Mouse (Mus musculus) adrenal gland, adult 18-20 months (tissue): Measurements from ENCODE around the gene Runx3. TPM values are rescaled to one million over a fixed set of nuclear protein-coding genes. Genes with fewer than 3 reads are reported as not detected.

Source experiments
- DNase-seq, 2 experiments: peaks; one replicate each; pipeline ENCODE4 v3.0.0; 2021 to 2022; ENCODE audit warnings: low spot score in 2 of 2
- long read RNA-seq, 2 experiments: library from polyadenylated mRNA; stranded (forward); transcript quantifications; one replicate each; pipeline ENCODE4 v2.0.0; 2021
- total RNA-seq, 2 experiments: library from RNA; stranded (reverse); gene quantifications; 1 replicate in 1 of 2; 2 replicates in 1 of 2; pipeline ENCODE4 v1.2.3; 2021

The Runx3 gene
- total RNA-seq = 1 to 10 TPM; 2.3 to 4.8 TPM
- long read RNA-seq, experiment 1, partial matches to known transcripts = 0 of 3 reads
- long read RNA-seq, experiment 1, other reads (novel, unspliced or antisense) = 0 of 3 reads
- long read RNA-seq, experiment 2 = 0 reads

DNA sequence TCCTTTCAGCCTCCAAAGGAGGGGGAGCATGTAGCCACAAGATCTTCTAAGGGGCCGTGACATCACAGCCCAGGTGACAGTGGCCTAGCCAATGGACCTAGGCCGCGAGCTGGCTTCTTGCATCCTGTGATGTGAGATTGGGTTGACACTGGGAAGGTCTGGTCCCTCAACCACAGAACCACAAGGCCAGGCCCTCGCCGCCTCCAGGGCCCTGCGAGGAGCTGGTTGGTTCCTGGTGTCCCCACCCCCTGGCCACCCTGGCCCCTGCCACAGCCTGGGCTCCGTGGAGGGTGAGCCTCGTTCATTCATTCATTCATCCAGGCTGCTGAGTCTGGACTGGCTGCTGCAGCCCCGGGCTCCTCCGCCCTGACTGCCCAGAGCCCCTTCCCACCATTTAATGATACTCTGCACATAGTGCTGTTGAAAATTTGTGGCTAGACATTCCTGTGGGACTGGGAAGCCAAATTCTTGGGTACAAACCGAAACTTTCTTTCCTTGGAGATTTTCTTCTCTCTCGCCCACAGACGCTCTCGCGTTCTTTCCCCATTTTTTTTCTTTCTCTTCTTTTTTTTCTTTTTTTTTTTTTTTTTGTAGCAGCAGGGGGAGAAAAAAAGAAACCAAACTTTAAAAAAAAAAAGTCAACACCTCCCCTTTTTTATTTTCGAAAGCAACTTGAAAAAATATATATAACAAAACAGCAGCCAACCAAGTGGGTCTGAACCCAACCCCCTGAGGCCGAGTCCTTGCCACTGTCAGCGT, at the start of gene Runx3:
Runx3 (plus strand) TSS at position 311 of the 759 bp plus-strand sequence.
- no peak for DNase-seq

DNA sequence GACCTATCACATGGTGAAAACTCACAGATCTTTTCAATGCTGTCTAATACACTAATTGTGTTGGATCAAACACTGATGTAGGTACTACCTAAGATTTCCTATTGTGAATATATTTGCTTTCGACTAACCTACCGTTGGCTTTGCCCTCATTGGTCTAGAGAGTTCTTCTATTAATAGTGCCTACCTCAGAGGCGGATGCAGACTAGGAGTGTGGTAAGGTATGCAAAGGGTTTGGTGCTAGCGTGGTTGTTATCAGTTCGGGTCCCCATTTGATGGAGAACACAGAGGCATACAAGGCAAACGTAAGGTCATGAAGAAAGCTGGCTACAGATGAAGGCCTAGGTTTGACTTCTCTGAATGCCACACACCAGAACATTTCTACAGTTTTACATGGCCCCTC, 47.8 kb upstream of the Runx3 start:
- no peak for DNase-seq

DNA sequence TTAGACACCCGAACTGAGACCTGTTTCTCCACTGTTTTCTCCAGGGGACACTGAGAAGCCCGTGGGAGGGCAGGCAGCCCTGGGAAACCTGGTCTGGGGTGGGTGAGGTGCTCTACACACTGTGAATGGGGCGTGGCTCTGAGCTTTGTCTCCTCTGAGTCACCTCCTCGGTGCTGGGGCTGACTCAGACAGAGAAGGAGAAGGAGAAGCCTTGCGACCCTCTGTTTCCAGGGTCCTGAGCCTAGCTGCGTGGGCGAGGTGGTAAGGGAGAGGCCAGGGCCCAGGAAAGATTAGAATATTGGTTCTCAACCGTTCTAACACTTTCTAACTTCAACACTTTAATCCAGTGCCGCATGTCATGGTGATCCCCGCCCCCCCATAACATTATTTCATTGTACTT, 46.9 kb upstream of the Runx3 start:
- DNase-seq = no peak

DNA sequence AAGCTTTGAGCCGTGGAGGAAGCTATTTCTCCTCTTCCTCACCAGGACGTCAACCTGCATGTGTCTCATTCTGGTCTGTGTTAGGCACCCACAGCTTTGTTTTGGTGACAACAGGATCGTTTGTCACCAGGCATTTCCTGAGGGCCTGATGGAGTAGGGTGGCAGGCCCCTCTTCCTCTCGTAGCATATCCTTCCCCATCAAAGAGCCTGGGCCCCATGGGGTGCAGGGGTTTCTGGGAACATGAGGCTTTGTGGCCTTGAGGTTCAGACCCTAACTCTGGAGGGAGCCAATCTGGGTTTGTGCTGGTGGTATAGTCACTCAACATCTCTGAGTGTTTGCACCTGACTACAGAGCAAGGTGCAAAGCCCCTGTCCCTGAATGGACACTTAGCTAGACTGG, 45.8 kb upstream of the Runx3 start:
- DNase-seq = no peak

DNA sequence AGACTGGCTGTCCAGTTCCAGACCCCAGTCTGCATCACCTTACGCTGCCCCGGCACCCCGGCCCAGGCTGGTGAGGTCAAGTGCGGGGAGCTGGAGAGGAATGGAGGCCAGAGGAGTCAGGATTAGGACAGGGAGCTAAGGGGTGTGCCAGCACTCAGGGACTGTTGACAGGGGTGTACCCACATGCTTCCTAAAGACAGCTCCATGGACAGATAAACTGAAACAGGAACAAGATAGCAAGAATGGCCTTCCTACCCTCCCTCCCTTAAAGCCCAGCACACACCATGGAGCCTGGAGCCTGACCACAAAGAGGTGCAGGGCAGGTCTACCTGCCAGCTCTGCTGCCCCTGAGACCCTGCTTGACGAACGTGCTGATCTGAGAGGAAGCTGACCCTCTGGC, 45.1 kb upstream of the Runx3 start:
- no peak for DNase-seq

DNA sequence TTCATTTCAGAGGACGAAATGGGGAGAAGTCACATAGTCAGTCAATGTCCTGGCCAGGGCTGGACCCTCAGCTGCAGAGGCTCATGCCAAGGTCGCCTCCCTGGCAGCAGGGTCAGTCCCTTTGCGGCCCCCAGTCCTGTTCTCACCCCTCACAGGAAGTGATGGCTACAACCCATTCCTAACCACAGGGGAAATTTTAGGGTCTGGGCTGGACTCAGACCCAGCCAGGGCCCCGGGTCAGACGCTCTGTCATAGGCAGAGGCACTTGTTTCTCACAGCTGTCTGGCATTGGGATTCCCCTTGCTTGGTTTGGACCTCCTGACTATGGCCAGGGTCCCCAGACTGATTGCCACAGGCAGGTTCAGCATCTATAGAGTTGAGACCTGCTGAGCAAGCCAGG, 43.8 kb upstream of the Runx3 start:
- no peak for DNase-seq

DNA sequence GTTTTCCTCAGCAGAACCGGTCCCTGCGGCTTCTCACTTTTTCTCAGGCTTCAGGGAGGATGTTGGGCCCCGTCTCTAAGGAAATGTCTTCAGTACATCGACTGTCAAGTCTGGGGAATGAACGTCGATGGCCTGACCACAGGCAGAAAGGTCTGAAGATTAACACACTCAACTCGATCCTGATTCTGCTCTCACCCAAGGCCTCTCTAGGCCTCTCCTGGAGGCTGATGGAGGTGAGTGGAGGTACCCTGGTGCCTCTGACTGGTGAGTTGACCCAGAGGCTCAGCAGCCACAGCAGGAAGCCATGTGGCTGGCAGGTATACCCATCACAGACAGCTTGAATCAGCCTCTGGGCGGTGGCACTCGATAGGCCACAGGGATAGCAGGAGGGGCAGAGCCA, 43.3 kb upstream of the Runx3 start:
- DNase-seq = no peak

DNA sequence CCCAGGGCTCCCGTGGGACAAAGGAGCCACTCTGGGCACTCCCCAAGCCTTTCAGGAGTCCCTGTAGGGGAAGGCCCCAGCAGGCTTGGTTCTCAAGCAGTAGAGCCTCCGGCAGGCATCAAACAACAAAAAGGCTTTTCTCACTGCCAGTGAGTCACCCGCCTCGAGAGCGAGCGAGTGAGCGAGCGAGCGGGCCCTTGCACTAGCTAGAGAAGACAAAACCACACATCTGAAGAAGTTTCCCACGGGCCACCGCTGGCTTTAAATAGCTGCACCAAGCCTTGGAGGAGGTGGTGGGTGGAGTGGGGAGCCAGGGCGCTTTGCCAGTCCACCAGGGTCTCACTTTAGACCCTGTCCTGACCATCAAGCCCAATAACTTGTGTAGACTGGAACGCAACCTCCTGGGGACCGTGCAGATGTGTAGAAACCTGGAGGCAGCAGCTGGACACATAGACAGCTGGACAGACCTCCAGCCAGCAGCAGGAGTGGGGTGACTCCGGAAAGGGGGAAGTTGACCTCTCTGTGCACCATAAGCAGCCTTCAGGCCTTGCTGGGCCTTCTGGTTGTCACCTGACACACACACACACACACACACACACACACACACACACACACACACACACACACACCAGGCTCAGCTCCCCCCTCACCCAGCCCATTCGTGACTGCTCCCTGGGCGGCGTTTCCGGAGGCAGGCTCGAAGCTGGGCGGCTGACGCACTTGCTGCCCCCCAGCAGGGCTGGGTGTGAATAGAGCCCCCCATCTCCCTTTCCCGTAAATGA, 40.4 kb upstream of the Runx3 start:
- no peak for DNase-seq

DNA sequence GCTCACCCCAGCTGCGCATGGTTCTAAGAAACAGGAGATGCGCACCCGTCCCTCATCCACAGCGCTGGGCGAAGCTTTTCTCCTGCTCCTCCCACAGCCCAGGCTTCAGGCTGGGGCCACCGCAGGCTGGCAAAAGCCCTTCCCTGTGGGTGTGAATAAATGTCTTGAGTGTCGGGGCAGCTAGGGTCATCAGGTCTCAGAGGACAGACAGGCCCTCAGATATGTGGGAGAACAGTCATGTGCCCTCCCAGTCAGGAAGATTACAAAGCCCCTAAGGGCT, 39.9 kb upstream of the Runx3 start:
- DNase-seq = no peak

DNA sequence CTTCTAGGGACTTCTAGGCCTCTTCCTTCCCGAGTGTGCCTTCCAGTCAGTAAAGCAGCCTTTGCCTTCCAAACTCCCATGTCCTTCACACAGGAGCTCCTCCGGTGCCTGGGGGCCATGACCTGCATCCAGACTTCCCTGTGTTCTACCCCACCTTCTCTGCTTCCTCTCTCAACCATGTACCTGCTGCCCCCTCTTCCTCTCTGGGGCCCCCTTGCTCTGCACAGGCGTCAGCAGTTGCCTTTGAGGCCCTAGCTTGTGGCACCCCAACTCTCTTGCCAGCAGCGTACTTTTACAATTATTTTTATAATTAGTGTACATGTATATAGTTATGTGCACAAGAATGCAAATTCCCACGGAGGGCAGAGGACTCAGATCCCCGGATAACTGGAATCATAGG, 37.4 kb upstream of the Runx3 start:
- no peak for DNase-seq

DNA sequence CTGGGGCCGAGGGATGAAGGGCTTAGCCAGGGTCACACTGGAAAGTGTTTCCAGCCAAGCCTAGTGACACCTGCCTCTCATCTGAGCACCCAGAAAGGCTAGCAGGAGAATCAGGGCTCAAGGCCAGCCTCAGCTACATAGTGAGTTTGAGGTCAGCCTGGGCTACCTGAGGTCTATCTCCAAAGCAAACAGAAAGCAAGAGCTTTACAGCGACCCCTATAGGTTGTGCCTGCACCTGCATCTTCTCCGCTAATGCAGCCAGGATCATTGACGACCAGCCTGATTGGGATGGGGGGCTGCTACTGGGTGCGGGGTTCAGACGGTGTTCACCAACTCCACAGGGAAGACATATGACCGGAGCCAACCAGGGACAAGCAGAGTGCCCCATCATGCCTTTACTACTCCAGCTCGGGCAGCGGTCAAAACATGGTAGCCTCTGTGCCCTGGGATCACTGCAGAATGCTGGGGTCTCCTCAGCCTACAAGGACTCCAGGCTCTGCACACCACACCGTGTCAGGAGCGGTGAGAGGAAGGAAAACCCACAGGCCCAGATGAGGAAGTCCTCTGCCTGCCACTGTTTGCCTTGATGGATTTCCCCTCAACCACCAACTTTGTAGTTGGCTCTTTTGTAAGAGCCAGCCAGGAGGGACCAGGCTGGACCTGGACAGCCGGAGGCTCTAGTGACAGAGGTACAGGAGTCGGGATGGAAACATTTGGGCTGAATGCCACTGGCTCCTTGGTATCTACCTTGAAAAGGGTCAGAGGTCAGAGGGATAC, 35.2 kb upstream of the Runx3 start:
- no peak for DNase-seq

DNA sequence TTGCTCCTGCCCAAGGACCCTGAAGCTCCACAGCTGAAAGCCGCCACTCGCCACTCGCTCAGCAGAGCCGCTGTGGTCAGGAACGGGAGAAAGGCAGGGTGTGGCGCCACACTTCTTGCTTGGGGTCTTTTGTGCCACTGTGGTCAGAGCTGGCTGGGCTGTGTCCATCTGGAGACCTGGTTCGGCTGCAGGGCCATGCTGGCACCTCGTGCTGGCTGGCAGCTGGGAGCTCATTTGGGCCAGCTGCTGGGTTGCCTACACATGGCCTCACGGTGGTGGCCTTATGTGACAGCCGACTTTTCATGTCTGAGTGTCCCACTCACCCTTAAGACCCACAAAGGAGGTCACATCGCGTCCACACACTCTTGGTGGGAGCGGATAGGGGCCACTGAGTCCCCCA, 29.8 kb upstream of the Runx3 start:
- DNase-seq = no peak

DNA sequence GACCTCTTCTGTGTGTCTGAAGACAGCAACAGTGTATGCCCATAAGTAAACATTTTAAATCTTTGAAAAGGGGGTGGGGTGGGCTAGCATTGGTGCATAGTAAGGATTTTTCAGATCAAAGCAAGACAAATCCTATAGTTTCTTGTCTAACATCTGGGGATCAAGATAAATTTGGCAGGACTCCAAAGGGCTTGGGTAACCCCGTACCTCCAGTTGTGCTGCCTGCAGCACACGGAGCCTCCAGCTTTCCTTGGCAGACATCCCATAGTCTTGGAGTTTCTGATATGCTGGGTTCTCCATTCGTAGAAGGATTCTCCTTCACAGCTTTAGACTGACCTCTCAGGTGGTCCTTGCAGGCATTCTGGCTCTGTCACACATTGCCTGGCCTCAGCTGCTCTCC, 27.6 kb upstream of the Runx3 start:
- DNase-seq = no peak

DNA sequence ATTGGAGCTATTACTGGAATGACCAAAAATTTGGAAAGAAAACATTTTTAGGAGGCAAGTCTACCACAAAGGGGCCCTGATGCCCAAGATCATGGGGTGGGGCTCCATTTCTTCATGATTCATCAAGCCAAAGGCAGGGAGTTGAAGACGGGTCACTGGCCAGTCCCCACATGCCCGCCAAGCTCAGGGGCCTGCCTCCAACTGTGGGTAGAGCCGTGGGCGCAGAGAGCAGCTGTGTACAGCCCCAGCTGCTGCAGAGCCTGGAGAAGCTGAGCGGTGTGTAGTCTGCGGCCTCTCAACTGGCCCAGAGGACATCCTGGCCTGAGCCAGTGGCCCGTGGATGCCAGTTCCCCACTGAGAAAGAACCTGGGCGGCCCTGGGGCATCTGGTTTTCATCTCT, 24.8 kb upstream of the Runx3 start:
- DNase-seq = no peak

DNA sequence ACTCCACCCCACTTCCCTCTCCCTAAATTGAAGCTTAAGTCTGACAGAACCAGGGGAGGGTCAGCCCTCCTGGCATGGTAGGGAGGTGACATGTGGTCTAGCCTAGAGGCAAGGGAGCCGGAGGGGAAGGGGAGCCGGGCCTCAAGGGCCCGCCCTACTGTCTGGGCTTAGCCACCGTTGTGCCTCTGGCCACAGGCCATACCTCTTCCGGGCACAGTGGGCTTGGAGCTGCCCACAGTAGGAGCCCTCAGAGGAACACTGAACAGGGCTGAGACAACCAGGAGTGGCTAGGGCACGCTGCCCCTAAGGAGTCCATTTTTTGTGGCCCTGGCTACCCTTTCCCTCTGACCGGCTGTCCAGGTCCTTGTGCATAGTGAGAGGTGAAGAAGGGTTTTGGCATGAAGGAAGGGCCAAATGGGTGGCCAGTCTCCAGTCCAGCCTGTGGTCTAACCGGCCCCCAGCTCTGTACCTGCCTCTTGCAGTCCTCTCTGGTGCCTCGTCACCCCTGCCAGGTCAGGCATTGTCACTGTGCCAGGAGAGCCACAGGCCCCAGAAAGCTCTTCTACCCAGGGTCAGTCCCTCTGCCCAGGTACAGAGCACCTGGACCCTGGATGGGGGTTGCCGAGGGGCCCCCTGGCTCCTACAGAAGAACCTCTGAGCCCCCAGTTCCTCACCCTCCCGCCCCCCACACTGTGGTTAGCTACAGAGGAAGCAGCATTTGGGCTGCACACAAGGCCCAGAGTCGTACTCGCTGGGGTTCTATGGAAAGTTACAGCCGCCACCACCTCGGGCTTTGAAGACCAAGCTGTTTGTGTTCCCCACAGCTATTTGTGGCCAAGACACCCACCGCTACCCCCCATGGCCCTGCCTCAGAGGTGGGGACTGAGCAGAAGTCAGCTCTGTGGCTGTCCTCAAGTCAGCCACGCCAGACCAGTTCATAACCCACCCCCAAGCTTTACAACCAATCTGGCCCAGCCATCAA, 22.3 kb upstream of the Runx3 start:
- no peak for DNase-seq

DNA sequence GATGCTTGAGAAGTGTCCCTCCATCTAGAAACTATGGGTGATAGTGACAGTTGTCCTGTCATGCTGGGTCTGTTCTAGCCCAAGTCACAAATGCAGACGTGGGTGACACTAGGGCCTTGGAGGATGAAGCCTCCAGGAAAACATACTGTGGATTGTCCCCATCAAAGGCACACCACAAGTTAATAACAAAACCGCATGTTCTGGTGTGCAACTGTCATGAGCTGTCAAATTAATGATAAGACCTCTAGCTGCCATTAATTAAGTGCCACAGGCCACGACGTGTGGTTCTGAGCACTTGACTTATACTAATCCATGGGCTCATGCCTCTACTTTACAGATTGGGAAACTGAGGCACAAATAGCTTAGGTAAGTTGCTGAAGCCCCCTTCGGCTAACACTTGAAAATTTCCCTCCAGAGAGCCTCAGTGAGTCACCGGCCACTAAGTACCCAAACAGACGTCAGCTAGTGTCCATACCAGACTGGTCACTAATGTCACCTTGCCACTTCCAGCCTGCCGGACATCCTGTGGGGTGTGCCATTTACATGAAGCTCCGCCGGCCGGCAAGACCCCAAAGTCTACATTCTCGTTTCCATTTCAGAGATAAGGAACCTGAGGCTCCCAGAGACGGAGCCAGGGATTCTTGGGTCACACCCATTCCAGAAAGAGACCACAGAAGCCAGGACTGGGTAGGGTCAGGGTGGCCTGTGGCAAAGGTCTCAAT, 18.3 kb upstream of the Runx3 start:
- DNase-seq = no peak

DNA sequence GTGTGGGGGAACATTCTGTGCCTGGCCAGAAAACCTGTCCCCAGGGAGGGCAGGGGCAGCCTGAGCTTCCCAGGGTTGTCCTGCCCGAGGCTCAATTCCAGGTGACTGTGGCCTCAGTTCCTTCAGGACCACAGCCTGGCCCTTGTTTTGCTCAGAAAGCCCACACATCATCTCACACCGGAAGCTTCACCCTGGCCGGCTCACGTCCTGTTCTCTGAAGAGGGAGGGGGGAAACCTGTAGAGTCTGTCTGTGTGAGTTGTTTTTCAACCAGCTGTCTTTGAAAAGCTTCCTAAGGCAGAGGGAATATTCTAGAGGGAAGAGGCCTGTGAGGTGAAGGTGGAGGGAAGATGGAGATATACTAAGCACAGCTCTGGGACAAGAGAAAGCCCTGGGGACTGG, 17.7 kb upstream of the Runx3 start:
- no peak for DNase-seq

DNA sequence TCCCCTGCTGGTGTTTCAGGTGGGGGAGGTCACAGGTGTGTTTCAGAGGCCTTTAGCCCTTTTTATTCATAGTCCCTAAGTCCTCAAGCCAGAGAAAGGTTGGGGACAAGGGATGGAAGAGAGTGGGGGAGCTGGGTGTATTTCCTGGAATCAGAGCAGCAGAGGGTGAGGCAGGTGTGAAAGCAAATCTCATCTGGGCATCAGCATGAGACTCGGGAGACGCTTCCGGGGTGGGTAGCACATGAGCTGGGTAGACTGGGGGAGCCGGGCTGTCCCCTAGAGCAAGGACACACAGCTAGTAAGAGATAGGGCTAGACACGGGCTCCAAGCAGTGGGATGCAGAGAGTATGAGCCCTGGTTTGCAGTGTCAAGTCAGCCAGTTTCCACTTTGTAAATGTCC, 16.7 kb upstream of the Runx3 start:
- no peak for DNase-seq

DNA sequence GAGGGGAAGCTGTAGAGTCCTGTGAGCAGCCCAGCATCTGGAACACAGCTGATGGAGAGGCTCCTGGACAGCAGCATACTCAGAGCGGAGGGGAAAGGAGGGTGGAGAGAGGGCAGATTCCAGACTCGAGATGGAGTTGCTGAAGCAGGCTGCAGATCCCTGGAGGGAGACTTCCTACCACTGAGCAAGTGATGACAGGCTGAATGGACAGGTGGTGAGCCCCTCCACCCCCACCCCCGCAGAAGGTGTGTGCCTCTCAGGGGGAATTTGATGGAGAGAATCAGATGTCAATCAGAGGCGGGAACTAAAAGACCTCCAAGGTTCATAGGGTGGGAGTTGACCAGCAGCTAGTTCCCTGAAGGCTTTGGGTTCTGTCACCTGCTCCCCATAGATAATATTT, 13.5 kb upstream of the Runx3 start:
- DNase-seq = no peak

DNA sequence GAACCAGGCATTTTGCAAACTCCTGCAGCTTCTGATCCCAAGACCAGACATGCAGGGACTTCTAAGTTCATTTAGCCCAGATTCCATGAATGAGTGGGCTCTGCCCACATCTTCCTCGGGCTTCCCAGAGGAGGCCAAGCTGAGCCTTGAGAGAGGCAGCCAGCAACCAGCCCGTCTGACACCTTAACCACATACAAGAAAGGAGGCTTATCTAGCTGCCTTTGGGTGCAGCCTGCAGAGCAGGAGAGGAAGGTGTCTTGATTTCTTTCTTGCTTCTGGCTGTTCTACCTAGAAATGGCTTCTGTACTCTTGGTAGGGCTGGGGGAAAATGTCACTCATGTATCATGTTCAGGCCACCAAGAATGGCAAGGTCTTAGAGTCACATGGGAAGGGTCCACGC, 11.8 kb upstream of the Runx3 start:
- no peak for DNase-seq
